Mouse (Mus musculus) myocyte (in vitro differentiated cells): ENCODE measurements around the gene Ap1m1. TPM values are rescaled to one million over a fixed set of nuclear protein-coding genes. Genes with fewer than 3 reads are reported as not detected.

Experiments
- H3K27me3 ChIP-seq: one replicate; pipeline ENCODE4 v1.6.1; 2011; ENCODE audit not compliant: control insufficient read depth, insufficient read depth, insufficient read length
- H3K36me3 ChIP-seq: one replicate; pipeline ENCODE4 v1.6.1; 2011; ENCODE audit not compliant: control insufficient read depth, insufficient read depth
- H3K4me2 ChIP-seq: one replicate; pipeline ENCODE4 v1.6.1; 2011; ENCODE audit warnings: low read depth, control low read depth
- H3K4me3 ChIP-seq: one replicate; pipeline ENCODE4 v1.5.1; 2011; ENCODE audit warnings: mild to moderate bottlenecking, control low read depth, moderate library complexity
- H3K79me2 ChIP-seq: one replicate; pipeline ENCODE4 v1.6.1; 2011; ENCODE audit not compliant: control insufficient read depth, insufficient read depth
- H3ac ChIP-seq: one replicate; pipeline ENCODE4 v1.6.1; 2011; ENCODE audit not compliant: control insufficient read depth, insufficient read length
- CEBPB ChIP-seq: IDR thresholded peaks from 2 replicates; pipeline ENCODE4 v1.6.1; 2011; ENCODE audit warnings: mild to moderate bottlenecking, moderate library complexity; ENCODE audit not compliant: poor library complexity, insufficient read depth, severe bottlenecking
- E2F4 ChIP-seq: IDR thresholded peaks from one replicate; pipeline ENCODE4 v1.6.1; 2011; ENCODE audit warnings: mild to moderate bottlenecking, control low read depth, moderate library complexity; ENCODE audit not compliant: insufficient read depth
- MAX ChIP-seq: IDR thresholded peaks from one replicate; pipeline ENCODE4 v1.6.1; 2011; ENCODE audit warnings: low read depth, mild to moderate bottlenecking, control low read depth
- MYOD1 ChIP-seq, 3 experiments: IDR thresholded peaks; one replicate each; pipeline ENCODE4 v1.6.1; 2011; ENCODE audit warnings: control low read depth in 2 of 3, low read depth in 2 of 3, mild to moderate bottlenecking in 2 of 3, moderate library complexity in 1 of 3; ENCODE audit not compliant: insufficient read length in 2 of 3, control insufficient read depth in 1 of 3
- MYOG ChIP-seq, 3 experiments: IDR thresholded peaks; one replicate each; pipeline ENCODE4 v1.6.1; 2011; ENCODE audit warnings: control low read depth in 2 of 3, low read depth in 2 of 3, mild to moderate bottlenecking in 2 of 3; ENCODE audit not compliant: insufficient read length in 2 of 3, control insufficient read depth in 1 of 3, insufficient read depth in 1 of 3
- POLR2A ChIP-seq: IDR thresholded peaks from one replicate; pipeline ENCODE4 v1.6.1; 2011; ENCODE audit warnings: low read depth, mild to moderate bottlenecking, control low read depth, moderate library complexity; ENCODE audit not compliant: insufficient read length
- POLR2AphosphoS2 ChIP-seq: IDR thresholded peaks from one replicate; pipeline ENCODE4 v1.6.1; 2011; ENCODE audit warnings: low read depth, control low read depth; ENCODE audit not compliant: insufficient read length
- REST ChIP-seq: IDR thresholded peaks from one replicate; pipeline ENCODE4 v1.6.1; 2011; ENCODE audit warnings: mild to moderate bottlenecking, control low read depth, moderate library complexity; ENCODE audit not compliant: insufficient read depth, insufficient read length
- SRF ChIP-seq: IDR thresholded peaks from one replicate; pipeline ENCODE4 v1.6.1; 2011; ENCODE audit warnings: low read depth; ENCODE audit not compliant: control insufficient read depth, insufficient read length
- TCF12 ChIP-seq: IDR thresholded peaks from one replicate; pipeline ENCODE4 v1.6.1; 2011; ENCODE audit warnings: mild to moderate bottlenecking, control low read depth; ENCODE audit not compliant: poor library complexity, insufficient read depth, severe bottlenecking
- TCF3 ChIP-seq: IDR thresholded peaks from one replicate; pipeline ENCODE4 v1.6.1; 2011; ENCODE audit warnings: low read depth, control low read depth; ENCODE audit not compliant: insufficient read length
- USF1 ChIP-seq: IDR thresholded peaks from one replicate; pipeline ENCODE4 v1.6.1; 2011; ENCODE audit warnings: low read depth, mild to moderate bottlenecking, control low read depth, moderate library complexity
- polyA plus RNA-seq: library from polyadenylated mRNA; unstranded; fragments of >200 nt; fragmentation: generic; extraction: Trizol; gene quantifications from one replicate; pipeline ENCODE4 v1.2.1, GENCODE M21; 2012; ENCODE audit warnings: missing spikeins

Ap1m1 gene
- polyA plus RNA-seq, 1 experiment = 57.8 TPM

GRCm38 (mm10) chr8:72298928-72299327 is 59.1 kb downstream of the Ap1m1 start:
- Histone ChIP-seq H3K79me2 (no peaks in the 10 kb centered on the region), H3K36me3 (no peaks in the 10 kb centered on the region), H3K27me3 (no peaks in the 10 kb centered on the region), H3K4me3 (no peak overlapping the region), H3ac (no peak overlapping the region), H3K4me2 (no peak overlapping the region)
- TF ChIP-seq CEBPB (no peak), POLR2AphosphoS2 (no peak), REST (no peak), TCF3 (no peak)

GRCm38 (mm10) chr8:72300654-72301400 is 61.0 kb downstream of the Ap1m1 start:
- no peak overlapping the region for H3K4me3 ChIP-seq

GRCm38 (mm10) chr8:72301497-72301896 is 61.7 kb downstream of the Ap1m1 start:
- Histone ChIP-seq H3K36me3 (no peaks in the 10 kb centered on the region), H3K79me2 (no peaks in the 10 kb centered on the region), H3ac (no peak overlapping the region), H3K4me2 (no peak overlapping the region), H3K4me3 (no peak overlapping the region), H3K27me3 (no peaks in the 10 kb centered on the region)
- TF ChIP-seq USF1 = no peak
- no peak for TF ChIP-seq MYOG (IDR thresholded peaks at IDR 0.05; ENCODE audit: control insufficient read depth in 1 of 3, insufficient read depth in 1 of 3, insufficient read length in 2 of 3, low read depth in 2 of 3)
- no peak for TF ChIP-seq SRF
- no peak for TF ChIP-seq POLR2AphosphoS2
- TF ChIP-seq TCF3 = no peak
- TF ChIP-seq E2F4 = no peak
- TF ChIP-seq CEBPB = no peak
- TF ChIP-seq MYOD1 (IDR thresholded peaks at IDR 0.05; ENCODE audit: control insufficient read depth in 1 of 3, insufficient read length in 2 of 3, low read depth in 2 of 3) = no peak
- TF ChIP-seq MAX = no peak
- no peak for TF ChIP-seq REST
- no peak for TF ChIP-seq POLR2A
- no peak for TF ChIP-seq TCF12

More at GRCm38 (mm10) chr8:72300654-72301400, 61.0 kb downstream of the Ap1m1 start:
- no peak overlapping the region for H3K4me2 ChIP-seq
- no peak overlapping the region for H3ac ChIP-seq
- TF ChIP-seq MYOD1 (IDR thresholded peaks at IDR 0.05; ENCODE audit: control insufficient read depth in 1 of 3, insufficient read length in 2 of 3, low read depth in 2 of 3) (no peak), POLR2AphosphoS2 (no peak), MAX (no peak), POLR2A (no peak), TCF12 (no peak), MYOG (IDR thresholded peaks at IDR 0.05; ENCODE audit: control insufficient read depth in 1 of 3, insufficient read depth in 1 of 3, insufficient read length in 2 of 3, low read depth in 2 of 3) (no peak), E2F4 (no peak), SRF (no peak), TCF3 (no peak), CEBPB (no peak), USF1 (no peak), REST (no peak)
- H3K79me2 ChIP-seq = no peaks in the 10 kb centered on the region
- H3K27me3 ChIP-seq = no peaks in the 10 kb centered on the region
- H3K36me3 ChIP-seq = no peaks in the 10 kb centered on the region

- Histone ChIP-seq H3ac (no peak overlapping the region), H3K4me3 (no peak overlapping the region)
Measured at GRCm38 (mm10) chr8:72302986-72303612, 63.3 kb downstream of the Ap1m1 start.

More at GRCm38 (mm10) chr8:72302986-72303612, 63.3 kb downstream of the Ap1m1 start:
- TF ChIP-seq CEBPB (no peak), USF1 (no peak), TCF3 (no peak), POLR2AphosphoS2 (no peak), TCF12 (no peak), SRF (no peak), POLR2A (no peak), MYOG (IDR thresholded peaks at IDR 0.05; ENCODE audit: control insufficient read depth in 1 of 3, insufficient read depth in 1 of 3, insufficient read length in 2 of 3, low read depth in 2 of 3) (no peak), E2F4 (no peak), REST (no peak), MAX (no peak), MYOD1 (IDR thresholded peaks at IDR 0.05; ENCODE audit: control insufficient read depth in 1 of 3, insufficient read length in 2 of 3, low read depth in 2 of 3) (no peak)
- H3K79me2 ChIP-seq = no peaks in the 10 kb centered on the region
- no peaks in the 10 kb centered on the region for H3K27me3 ChIP-seq
- peak overlapping the region; percentile 76 for H3K4me2 ChIP-seq
- H3K36me3 ChIP-seq = no peaks in the 10 kb centered on the region
